Mouse (Mus musculus): Measurements from ENCODE around the gene Sim2.

The Sim2 gene

GRCm38 (mm10) chr16:94084711-94085602 is at the start of gene Sim2:
Sim2 (plus strand) TSS chr16:94084931.
- peak; percentile 80 for DNase-seq

GRCm38 (mm10) chr16:94037280-94037679 is 47.5 kb upstream of the Sim2 start:
- no peak for DNase-seq

DNA sequence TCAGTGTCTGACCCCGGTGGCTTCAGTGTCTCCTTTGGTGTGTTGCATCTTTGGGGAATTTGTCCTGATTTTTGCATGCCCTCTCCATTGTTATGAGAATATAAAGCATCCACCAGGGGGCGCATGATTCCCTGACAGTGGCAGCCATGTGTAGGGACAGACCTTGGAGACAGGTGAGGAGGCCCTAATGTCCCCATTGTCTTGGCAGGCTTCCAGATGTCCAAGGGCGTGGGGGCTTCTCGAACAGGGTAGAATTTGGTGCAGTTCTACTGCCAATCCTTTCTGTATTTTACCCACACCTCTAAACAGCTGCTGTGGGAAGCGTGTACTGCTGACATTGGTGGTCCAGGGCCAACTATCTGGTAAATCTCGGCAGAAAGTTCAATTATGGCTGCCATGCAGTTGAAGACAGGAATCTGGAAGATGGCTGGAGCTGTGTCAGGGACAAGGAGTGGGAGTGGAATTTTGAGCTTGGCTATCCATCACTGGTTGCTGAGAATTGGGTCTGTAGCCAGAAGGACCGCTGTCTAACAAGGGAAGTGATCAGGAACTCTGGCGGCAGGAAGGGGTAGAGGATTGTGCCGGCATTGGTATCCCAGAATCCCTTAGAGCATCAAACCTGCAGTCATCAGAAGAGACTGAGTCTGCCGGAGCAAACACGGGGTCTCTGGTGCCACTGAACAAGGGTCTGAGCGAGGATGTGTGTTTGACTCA is 46.3 kb upstream of the Sim2 start:
- DNase-seq: peak; percentile 68

- DNase-seq: no peak
Measured at GRCm38 (mm10) chr16:94038986-94039341, 45.8 kb upstream of the Sim2 start.

- no peak for DNase-seq
Measured at GRCm38 (mm10) chr16:94040485-94040884, 44.2 kb upstream of the Sim2 start.

DNA sequence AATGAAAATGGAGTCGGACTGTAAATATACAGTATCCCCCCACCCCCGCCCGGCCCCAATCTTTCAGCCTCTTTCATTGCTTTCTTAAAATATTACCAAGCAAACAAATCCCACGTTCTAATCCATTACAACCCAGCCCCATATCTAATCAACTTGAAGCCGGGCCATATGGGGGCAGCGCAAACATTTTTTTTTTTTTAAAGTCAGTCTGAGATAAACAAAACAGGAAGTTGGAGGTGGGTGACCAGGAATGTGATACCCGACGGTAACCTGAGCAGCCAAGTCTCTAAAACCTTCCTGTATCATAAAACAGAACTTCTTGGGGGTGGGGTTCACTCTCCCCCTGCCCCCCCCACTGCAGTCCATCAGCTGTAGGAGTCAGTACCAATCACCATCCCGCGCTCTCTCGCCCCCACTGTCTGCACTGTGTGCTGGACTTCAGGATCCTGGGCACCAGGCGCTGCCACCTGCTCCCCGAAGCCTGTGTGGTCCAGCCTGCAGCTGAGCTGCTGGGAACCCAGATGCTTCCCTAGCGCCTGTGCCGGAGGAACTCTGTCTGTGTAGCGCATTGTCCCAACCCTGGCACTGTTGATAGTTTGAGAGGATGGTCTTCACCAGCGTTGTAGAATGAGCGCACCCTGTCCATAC is 43.5 kb upstream of the Sim2 start:
- no peak for DNase-seq

- no peak for DNase-seq
Measured at GRCm38 (mm10) chr16:94043797-94044196, 40.9 kb upstream of the Sim2 start.

DNA sequence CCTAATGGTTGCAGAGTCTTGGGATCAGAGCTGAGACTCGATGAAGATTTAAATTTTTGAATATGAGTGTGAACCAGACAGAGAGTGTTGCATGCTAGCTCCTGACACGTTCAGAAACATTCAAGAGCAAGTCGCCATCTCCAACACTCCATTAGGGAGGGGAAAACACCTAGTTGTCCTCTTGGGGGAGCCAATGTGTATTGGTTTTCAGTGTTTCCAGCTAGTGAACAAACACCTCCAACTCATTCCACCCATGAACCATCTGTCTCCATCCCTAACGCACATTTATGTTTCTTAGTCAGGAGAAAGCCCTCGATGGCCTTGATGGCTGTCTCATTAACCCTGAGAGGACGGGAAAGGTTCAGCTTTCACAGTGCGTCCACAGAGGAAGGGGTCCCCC is 39.7 kb upstream of the Sim2 start:
- no peak for DNase-seq

- DNase-seq: no peak
Measured at GRCm38 (mm10) chr16:94050368-94050767, 34.4 kb upstream of the Sim2 start.

DNA sequence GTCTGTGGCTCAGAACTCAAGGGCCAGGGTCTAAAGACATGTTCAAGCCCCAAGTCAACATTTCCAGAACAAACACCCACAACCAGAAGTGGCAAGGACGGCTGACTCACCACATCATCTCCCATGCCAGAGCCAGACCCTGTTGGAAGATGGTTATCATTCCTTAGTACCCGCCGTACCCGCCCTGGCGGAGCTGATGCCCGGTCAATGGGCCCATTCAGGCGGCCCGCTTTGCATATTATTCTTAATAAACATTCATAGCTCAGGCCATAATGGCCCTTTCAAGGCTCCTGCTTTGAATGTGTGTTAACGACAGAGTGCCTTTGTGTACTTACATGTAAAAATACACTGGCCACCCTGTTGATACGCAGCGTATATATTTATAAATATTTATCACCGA is 29.6 kb upstream of the Sim2 start:
- no peak for DNase-seq

GRCm38 (mm10) chr16:94055576-94055975 is 29.2 kb upstream of the Sim2 start:
- no peak for DNase-seq

GRCm38 (mm10) chr16:94059820-94060219 is 24.9 kb upstream of the Sim2 start:
- DNase-seq: peak; percentile 43

DNA sequence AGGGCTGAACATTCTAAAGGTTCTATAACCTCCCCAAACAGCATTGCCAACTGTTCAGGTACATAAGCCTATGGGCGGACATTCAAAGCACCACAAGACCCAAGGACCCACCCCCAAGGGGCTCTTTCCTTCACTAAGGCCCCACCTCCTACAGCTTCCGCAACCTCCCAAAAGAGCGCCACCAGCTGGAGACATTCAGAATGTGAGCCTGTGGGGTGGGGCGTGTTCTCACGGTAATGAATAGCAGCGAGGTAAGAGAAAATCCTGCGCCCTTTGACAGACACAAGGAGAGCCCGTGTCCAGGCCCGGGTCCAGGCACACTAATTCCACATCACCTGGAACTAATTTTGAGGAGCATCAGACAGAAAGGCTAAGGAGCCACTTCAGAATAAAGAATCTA is 20.5 kb upstream of the Sim2 start:
- no peak for DNase-seq

- DNase-seq: no peak
Measured at GRCm38 (mm10) chr16:94065728-94066674, 18.7 kb upstream of the Sim2 start.

DNA sequence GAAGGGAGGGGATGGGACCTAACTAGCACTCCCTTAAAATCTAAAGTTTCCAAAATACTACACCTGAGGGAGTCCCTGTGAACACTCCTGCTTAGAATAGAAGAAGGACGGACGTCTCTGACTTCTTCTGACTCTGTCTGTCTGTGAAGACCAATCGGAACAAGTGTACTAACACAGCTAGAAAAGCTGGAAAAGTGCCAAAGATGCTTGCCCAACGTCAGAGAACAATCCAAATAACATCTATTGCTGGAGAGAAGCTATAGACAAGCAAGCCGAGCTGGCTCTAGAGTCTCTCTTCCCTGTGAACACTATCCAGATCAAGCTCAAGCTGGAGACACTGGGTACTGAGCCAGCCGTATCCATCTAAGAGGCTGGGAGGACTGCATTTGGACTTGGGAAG is 18.0 kb upstream of the Sim2 start:
- DNase-seq: no peak

DNA sequence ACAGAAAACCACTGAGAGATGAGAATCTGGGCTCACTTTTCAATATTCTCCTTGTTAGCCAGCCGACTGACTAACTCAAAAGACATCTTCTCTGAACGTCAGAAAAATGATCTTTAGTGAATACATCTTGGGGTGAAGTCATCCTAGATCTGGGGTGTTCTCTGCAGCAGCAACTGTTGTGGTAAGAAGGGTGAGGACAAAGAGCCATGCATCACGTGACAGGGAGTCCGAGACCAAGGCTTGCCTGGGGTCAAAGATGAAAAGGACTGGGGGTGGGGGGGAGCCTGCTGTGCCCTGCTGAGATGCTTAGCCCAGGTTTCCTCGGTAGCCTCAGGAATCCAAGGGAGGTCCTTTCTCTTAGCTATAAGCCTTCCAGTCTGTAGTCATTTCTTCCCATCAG is 17.5 kb upstream of the Sim2 start:
- no peak for DNase-seq

GRCm38 (mm10) chr16:94069061-94069460 is 15.7 kb upstream of the Sim2 start:
- no peak for DNase-seq

GRCm38 (mm10) chr16:94070920-94071319 is 13.8 kb upstream of the Sim2 start:
- DNase-seq: no peak

- DNase-seq: no peak
Measured at GRCm38 (mm10) chr16:94071468-94071867, 13.3 kb upstream of the Sim2 start.

DNA sequence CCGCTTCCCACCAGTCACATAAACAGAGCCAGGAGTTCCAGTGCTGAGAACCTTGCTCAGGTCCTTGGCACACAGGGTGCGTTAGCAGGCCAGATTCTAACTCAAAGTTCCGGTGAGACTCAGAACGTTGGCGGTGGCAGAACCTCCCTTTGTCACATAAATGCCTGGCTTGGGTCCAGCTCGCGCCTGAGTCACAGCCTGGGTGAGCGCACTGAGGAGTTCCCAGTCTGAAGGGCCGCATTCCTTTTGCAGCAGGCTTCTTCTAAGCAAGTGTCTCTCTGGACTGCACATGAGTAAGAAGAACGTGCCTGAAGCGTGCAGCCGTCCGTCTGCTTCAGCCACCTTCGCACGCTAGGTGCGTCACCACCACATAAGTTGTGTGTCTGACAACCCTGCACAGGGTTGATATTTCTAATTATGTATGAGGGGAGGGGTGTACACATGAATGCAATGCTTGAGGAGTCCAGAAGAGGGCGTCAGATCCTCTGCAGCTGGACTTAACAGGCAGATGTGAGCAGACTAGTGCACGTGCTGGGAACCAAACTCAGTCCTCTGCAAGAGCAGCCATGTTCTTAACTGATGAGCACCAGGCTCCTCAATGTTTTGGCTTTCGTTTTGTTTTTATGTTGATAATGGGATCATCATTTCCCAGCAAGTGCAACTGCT is 9.2 kb upstream of the Sim2 start:
- peak; percentile 67 for DNase-seq

GRCm38 (mm10) chr16:94078318-94079074 is 6.2 kb upstream of the Sim2 start:
- no peak for DNase-seq
